Mouse (Mus musculus): ENCODE data around the gene Gpatch2. TPM values are rescaled to one million over a fixed set of nuclear protein-coding genes. Genes with fewer than 3 reads are reported as not detected.

Gpatch2 gene
- polyA plus RNA-seq, 1 experiment from 2014 or later: 5.4 TPM

GRCm38 (mm10) chr1:187285735-187286134, 70.4 kb downstream of the Gpatch2 start:
- no peak for TF ChIP-seq EP300 (IDR thresholded peaks at IDR 0.05; ENCODE audit: low read depth)
- no peak for TF ChIP-seq CTCF (IDR thresholded peaks at IDR 0.05; ENCODE audit: low read depth)
- Histone ChIP-seq H3K4me1 (ENCODE audit: insufficient read depth) (no peaks in the 10 kb centered on the region), H3K27ac (ENCODE audit: low read depth) (no peak overlapping the region), H3K4me2 (ENCODE audit: low read depth, low read length) (no peak overlapping the region), H3K9me3 (ENCODE audit: low read length) (no peaks in the 10 kb centered on the region), H3K36me3 (replicated peaks; ENCODE audit: insufficient read depth, low read length) (no peaks in the 10 kb centered on the region; the same call in 1 of the 2 replicates), H3K4me3 (ENCODE audit: low read depth, low read length) (no peak overlapping the region), H3K9ac (replicated peaks) (no peak overlapping the region), H3K27me3 (ENCODE audit: insufficient read depth, low read length) (no peaks in the 10 kb centered on the region)
- 77% methylated on average over 8 of the region's 8 CpGs for WGBS (ENCODE audit: insufficient replicate concordance)
- ATAC-seq: no peak
- no peak for DNase-seq

GRCm38 (mm10) chr1:187286411-187286810, 71.1 kb downstream of the Gpatch2 start:
- no peak overlapping the region for H3K4me2 ChIP-seq (ENCODE audit: low read depth, low read length)
- no peak overlapping the region for H3K27ac ChIP-seq (ENCODE audit: low read depth)
- TF ChIP-seq EP300 (IDR thresholded peaks at IDR 0.05; ENCODE audit: low read depth): no peak
- H3K9me3 ChIP-seq (ENCODE audit: low read length): no peaks in the 10 kb centered on the region
- no peaks in the 10 kb centered on the region for H3K27me3 ChIP-seq (ENCODE audit: insufficient read depth, low read length)
- no peak overlapping the region for H3K4me3 ChIP-seq (ENCODE audit: low read depth, low read length)
- no peaks in the 10 kb centered on the region for H3K4me1 ChIP-seq (ENCODE audit: insufficient read depth)
- 73% methylated on average over 4 of the region's 4 CpGs for WGBS (ENCODE audit: insufficient replicate concordance)
- no peak for DNase-seq
- ATAC-seq: no peak
- H3K9ac ChIP-seq (replicated peaks): no peak overlapping the region
- H3K36me3 ChIP-seq (replicated peaks; ENCODE audit: insufficient read depth, low read length): no peaks in the 10 kb centered on the region; the same call in 1 of the 2 replicates

GRCm38 (mm10) chr1:187286924-187287323, 71.6 kb downstream of the Gpatch2 start:
- H3K4me2 ChIP-seq (ENCODE audit: low read depth, low read length): no peak overlapping the region
- H3K27me3 ChIP-seq (ENCODE audit: insufficient read depth, low read length): no peaks in the 10 kb centered on the region
- H3K36me3 ChIP-seq (replicated peaks; ENCODE audit: insufficient read depth, low read length): no peaks in the 10 kb centered on the region; the same call in 1 of the 2 replicates
- H3K9me3 ChIP-seq (ENCODE audit: low read length): no peaks in the 10 kb centered on the region
- no peaks in the 10 kb centered on the region for H3K4me1 ChIP-seq (ENCODE audit: insufficient read depth)
- 88% methylated on average over 3 of the region's 3 CpGs for whole genome bisulfite sequencing (ENCODE audit: insufficient replicate concordance)
- no peak for ATAC-seq
- no peak overlapping the region for H3K9ac ChIP-seq (replicated peaks)
- H3K4me3 ChIP-seq (ENCODE audit: low read depth, low read length): no peak overlapping the region
- no peak for TF ChIP-seq CTCF (IDR thresholded peaks at IDR 0.05; ENCODE audit: low read depth)
- TF ChIP-seq EP300 (IDR thresholded peaks at IDR 0.05; ENCODE audit: low read depth): no peak
- DNase-seq: no peak
- no peak overlapping the region for H3K27ac ChIP-seq (ENCODE audit: low read depth)

DNA sequence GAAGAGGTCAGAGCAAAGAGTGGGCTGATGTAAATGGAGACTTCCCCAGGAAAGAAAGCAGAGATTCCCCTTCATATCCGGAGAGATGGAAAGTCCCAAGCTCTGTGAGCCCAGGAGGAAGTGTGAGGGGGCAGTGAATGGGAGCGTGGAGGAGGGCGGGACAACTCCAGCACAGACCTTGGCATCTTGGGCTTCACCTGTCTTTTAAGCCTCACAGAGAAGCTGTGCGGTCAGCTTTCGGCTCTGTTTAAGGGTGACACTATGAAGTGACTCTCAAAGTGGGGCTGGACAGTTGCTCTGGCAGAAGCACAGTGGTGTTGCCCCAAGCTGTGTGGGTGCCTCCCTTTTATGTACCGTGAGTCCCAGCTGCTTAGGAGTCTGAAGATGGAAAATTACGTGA, 74.9 kb downstream of the Gpatch2 start:
- no peaks in the 10 kb centered on the region for H3K36me3 ChIP-seq (replicated peaks; ENCODE audit: insufficient read depth, low read length)
- H3K4me2 ChIP-seq (ENCODE audit: low read depth, low read length): no peak overlapping the region
- no peaks in the 10 kb centered on the region for H3K4me1 ChIP-seq (ENCODE audit: insufficient read depth)
- no peak overlapping the region for H3K4me3 ChIP-seq (ENCODE audit: low read depth, low read length)
- no peaks in the 10 kb centered on the region for H3K9me3 ChIP-seq (ENCODE audit: low read length)
- 82% methylated on average over 7 of the region's 7 CpGs for WGBS (ENCODE audit: insufficient replicate concordance)
- H3K27ac ChIP-seq (ENCODE audit: low read depth): no peak overlapping the region
- H3K9ac ChIP-seq (replicated peaks): no peak overlapping the region
- H3K27me3 ChIP-seq (ENCODE audit: insufficient read depth, low read length): no peaks in the 10 kb centered on the region
- DNase-seq (no peak), ATAC-seq (no peak)
- TF ChIP-seq EP300 (IDR thresholded peaks at IDR 0.05; ENCODE audit: low read depth) (no peak), CTCF (IDR thresholded peaks at IDR 0.05; ENCODE audit: low read depth) (no peak)

DNA sequence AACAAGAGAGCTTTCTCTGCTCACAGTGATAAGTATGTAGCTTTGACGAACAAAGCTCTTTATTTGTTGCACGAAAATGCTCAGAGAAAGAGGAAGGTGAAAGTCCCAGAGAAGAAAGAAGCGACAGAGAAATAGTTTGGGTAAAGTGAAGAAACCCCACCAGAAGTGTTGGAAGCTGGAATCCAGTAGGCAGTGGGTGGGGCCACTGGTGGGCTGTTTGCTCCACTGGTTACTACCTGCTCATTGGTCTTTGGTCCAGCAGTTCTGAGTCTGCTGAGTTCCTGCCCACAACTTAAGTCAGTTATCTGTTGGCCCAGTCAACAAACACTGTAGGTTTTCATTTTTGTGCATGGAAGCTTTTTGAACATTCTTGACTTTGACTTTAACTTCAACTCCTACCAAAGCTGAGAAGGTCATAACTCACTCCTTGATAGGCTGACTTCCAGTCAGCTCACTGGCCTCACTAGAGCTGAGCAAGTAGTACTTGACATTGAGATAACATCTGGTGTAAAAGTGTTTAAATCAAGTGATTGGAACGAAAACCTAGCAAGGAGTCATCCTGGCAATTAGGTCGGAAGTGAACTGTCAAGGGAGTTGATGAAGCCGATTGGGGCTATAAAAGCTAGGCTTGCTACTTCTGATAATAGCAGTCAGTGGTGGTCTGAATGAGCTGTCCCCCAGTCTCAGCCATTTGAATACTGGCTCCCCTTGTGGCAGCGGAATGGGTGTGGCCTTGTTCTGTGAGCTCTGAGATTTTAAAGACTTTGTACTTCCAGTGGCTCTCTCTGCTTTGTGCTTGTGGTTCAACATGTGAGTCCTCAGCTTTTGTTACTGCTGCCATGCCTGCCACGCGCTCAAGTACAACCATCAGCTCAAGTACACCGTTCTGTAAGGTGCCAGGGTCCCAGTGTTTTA, 76.4 kb downstream of the Gpatch2 start:
- H3K4me1 ChIP-seq (ENCODE audit: insufficient read depth): no peaks in the 10 kb centered on the region
- no peaks in the 10 kb centered on the region for H3K36me3 ChIP-seq (replicated peaks; ENCODE audit: insufficient read depth, low read length)
- no peak overlapping the region for H3K4me3 ChIP-seq (ENCODE audit: low read depth, low read length)
- H3K4me2 ChIP-seq (ENCODE audit: low read depth, low read length): no peak overlapping the region
- H3K27me3 ChIP-seq (ENCODE audit: insufficient read depth, low read length): no peaks in the 10 kb centered on the region
- WGBS (ENCODE audit: insufficient replicate concordance): 81% methylated on average over 10 of the region's 10 CpGs
- no peak for DNase-seq
- no peaks in the 10 kb centered on the region for H3K9me3 ChIP-seq (ENCODE audit: low read length)
- H3K9ac ChIP-seq (replicated peaks): no peak overlapping the region
- ATAC-seq: no peak
- H3K27ac ChIP-seq (ENCODE audit: low read depth): no peak overlapping the region
- TF ChIP-seq EP300 (IDR thresholded peaks at IDR 0.05; ENCODE audit: low read depth): no peak
- TF ChIP-seq CTCF (IDR thresholded peaks at IDR 0.05; ENCODE audit: low read depth): no peak

GRCm38 (mm10) chr1:187292395-187292749, 77.1 kb downstream of the Gpatch2 start:
- TF ChIP-seq CTCF (IDR thresholded peaks at IDR 0.05; ENCODE audit: low read depth) (no peak), EP300 (IDR thresholded peaks at IDR 0.05; ENCODE audit: low read depth) (no peak)
- WGBS (ENCODE audit: insufficient replicate concordance): 82% methylated on average over 3 of the region's 3 CpGs
- no peaks in the 10 kb centered on the region for H3K9me3 ChIP-seq (ENCODE audit: low read length)
- H3K27me3 ChIP-seq (ENCODE audit: insufficient read depth, low read length): no peaks in the 10 kb centered on the region
- no peak overlapping the region for H3K9ac ChIP-seq (replicated peaks)
- H3K4me2 ChIP-seq (ENCODE audit: low read depth, low read length): no peak overlapping the region
- no peak overlapping the region for H3K27ac ChIP-seq (ENCODE audit: low read depth)
- H3K36me3 ChIP-seq (replicated peaks; ENCODE audit: insufficient read depth, low read length): no peaks in the 10 kb centered on the region
- no peak for ATAC-seq
- H3K4me3 ChIP-seq (ENCODE audit: low read depth, low read length): no peak overlapping the region
- H3K4me1 ChIP-seq (ENCODE audit: insufficient read depth): no peaks in the 10 kb centered on the region
- DNase-seq: no peak

All from liver, postnatal 0 days (tissue).